Mouse (Mus musculus): ENCODE results near the gene Arhgap18. TPM values are rescaled to one million over a fixed set of nuclear protein-coding genes. Genes with fewer than 3 reads are reported as not detected.

Gene Arhgap18
- polyA plus RNA-seq (2014; fragmentation: Illumina TruSeq; extraction: RNeasy Lipid Tissue Mini Kit (QIAGEN cat#74804); ENCODE audit: low read depth, low replicate concordance), result 35.1 TPM

DNA sequence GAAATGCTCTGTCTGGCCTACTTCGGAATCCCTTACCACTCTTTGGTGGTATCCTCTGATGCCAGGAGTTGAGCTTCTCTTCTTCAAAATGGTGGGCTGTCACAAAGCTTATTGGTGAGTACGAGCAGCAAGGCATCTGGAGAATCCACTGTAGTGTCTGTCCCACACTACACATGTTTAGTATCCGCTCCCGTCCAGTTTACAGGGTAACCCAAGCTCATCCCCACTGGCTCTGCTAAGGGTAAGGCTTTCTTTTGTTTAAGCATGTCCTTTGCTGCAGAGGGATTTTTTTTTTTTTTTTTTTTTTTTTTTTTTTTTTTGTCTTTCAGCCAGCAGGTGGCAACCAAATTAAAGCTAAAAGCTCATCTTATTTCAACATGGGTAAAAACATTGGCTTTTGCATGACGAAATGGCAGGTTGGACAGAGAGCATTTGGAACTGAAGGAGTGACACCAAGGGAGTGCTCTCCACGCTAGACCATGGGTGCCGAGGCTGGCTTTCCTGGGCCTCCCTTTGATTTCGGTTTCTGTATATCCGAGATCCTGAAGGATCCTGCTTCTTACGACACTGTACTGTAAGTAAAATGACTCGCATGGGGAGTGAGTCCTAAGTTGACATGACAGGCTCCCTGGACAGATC, at the start of gene Arhgap18:
Gene Arhgap18, plus strand, starts transcription at position 493 of the 639 bp plus-strand sequence.

Measured in adipose tissue, adult 10 weeks (tissue).